Mouse (Mus musculus): ENCODE results near the gene Psors1c2.

DNA sequence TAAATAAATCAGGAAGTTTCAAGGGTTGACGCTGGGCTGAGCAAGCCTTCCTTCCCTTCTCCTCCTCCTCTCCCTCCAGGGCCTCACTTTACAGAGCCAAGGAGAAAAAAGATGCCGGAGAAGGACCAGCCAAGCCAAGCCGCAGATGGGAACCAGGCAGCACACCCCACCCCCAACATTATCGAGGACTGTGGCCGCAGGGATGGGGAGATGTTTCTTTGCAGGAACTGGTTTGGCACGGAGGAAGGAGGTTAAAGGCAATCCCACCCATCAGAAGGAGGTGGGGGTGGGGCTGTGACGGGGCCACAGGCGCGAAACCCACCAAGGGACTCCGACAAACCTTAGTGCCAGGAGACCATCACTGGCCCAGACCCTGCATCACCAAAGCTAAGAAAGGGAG lies 46.3 kb upstream of the Psors1c2 start:
- no peak for TF ChIP-seq CTCF (IDR thresholded peaks at IDR 0.05; ENCODE audit: low read depth, low read length)
- no peak for TF ChIP-seq POLR2A (IDR thresholded peaks at IDR 0.05; ENCODE audit: insufficient read depth, low read length)
- peak; percentile 79 for TF ChIP-seq EP300 (IDR thresholded peaks at IDR 0.05; ENCODE audit: insufficient read depth, low read depth, low read length)
